Mouse (Mus musculus) retina, embryonic 14.5 days (tissue): ENCODE results near the gene Aff3.

Experiments used
- DNase-seq: peaks from one replicate; pipeline ENCODE4 v3.0.0-alpha.2; 2015; ENCODE audit warnings: low spot score

Aff3 gene

DNA sequence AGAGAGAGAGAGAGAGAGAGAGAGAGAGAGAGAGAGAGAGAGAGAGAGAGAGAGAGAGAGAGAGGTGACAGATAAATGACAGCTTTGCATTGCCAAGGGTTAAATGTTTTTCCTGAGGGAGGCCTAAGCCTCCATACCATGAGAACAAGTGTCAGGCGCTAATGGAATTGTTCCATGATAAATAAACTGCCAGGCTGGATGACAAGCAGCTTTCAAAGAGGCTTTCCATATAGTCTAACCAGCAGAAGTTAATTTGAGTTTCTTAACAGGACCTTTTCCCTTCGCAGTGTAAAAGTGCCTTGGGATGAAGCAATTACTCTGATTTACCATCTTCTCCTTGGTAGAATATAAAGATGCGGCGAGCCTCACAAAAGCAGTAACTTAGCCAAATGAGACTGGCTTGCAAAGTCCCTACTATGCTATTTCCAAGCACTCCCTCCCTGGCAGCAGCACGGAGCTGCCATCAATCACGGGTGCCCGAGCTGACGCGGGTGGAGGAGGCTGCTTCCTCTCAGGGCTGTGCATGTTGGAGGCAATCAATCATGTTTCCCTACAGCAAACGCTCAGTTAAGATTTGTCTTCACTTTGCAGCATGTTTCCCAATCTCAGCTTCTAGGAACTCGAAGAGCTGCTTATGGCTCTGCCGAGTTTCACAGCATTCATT is 119.3 kb downstream of the Aff3 start:
- DNase-seq: no peak

GRCm38 (mm10) chr1:38544501-38544900 is 120.3 kb downstream of the Aff3 start:
- no peak for DNase-seq

DNA sequence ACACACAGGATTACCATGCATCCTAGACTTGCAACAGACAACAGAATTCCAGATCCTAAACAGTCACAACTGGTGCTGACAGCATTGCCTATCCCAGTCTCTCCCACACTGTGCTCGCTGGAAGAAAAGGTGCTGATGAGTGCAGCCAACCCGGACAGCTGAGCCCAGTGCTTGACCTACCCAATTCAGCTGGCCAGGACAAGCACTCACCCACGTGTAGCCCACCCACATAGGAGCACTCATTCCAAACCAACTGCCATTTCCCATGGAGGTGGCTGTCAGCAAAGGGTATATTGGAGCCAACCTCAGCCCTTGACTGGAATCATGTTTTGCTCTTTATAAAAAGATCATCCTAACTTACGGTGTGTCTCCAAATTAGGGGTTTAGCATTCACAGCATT is 123.2 kb downstream of the Aff3 start:
- DNase-seq: no peak

DNA sequence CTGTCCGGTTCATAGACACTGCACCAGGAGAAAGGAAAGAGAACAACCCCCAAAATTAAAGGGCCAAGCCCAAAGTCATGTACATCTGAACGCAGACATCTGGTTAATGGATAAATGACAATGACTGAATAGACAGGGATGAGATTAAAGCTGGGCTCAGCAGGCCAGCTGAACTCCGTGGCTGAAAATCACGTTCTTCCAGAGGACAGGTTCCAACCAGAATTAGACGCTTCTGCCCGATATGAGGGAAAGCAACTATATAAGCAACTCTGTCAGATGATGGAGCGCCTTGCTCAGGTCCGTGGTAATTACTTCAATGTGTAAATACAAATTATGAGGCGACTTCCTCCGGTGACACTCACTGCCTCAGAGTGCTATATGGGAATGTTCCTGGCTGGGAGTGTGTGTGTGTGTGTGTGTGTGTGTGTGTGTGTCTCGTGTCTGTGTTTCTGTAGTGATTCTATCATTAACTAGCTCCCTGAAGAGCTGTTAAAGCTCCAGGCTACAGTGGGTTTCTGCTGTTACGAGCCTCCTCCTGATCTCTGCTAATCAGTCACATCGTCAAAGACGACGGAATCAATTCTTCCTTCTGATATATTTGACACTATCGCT is 127.7 kb downstream of the Aff3 start:
- no peak for DNase-seq

- no peak for DNase-seq
Observed at GRCm38 (mm10) chr1:38532581-38532980, 132.2 kb downstream of the Aff3 start.

DNA sequence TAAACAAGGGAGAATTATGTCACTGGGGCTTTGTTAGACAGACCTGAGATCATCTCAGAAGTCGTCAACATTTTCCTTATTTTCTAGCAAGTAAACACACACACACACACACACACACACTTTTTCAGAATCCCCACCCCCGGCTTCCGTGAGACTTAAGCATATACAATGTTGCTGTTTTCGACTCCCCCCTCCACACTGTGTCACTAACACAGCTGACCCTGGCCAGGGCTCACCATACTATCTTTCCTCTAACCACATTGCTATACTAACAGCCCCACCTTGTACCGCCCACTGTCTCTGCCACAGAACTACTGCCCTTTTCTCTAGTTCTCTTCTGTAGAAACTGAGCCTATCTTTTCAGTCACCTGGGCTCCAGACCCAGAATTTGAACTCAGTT is 136.1 kb downstream of the Aff3 start:
- no peak for DNase-seq

- DNase-seq: no peak
Observed at GRCm38 (mm10) chr1:38526568-38526967, 138.2 kb downstream of the Aff3 start.

DNA sequence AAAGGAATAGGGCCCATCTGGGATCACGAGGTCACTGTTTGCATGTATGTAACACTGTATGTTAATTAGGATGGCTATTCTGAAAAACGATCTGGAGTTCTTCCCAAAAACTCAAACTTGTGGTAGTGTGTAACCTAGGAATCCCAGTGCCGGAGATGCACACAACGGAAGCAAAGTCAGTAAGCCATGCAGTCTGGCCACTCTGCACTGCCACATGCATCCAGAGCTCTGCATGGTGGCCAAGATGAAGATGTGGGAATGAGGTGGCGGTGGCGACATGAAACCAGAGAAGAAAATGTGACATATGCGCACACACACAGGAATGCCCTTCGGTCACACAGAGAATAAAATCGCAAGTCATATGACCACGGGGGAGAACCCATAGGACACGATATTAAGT is 143.1 kb downstream of the Aff3 start:
- no peak for DNase-seq

GRCm38 (mm10) chr1:38516225-38516624 is 148.5 kb downstream of the Aff3 start:
- no peak for DNase-seq

GRCm38 (mm10) chr1:38514634-38515011 is 150.1 kb downstream of the Aff3 start:
- no peak for DNase-seq

- no peak for DNase-seq
Observed at GRCm38 (mm10) chr1:38513970-38514633, 150.7 kb downstream of the Aff3 start.

DNA sequence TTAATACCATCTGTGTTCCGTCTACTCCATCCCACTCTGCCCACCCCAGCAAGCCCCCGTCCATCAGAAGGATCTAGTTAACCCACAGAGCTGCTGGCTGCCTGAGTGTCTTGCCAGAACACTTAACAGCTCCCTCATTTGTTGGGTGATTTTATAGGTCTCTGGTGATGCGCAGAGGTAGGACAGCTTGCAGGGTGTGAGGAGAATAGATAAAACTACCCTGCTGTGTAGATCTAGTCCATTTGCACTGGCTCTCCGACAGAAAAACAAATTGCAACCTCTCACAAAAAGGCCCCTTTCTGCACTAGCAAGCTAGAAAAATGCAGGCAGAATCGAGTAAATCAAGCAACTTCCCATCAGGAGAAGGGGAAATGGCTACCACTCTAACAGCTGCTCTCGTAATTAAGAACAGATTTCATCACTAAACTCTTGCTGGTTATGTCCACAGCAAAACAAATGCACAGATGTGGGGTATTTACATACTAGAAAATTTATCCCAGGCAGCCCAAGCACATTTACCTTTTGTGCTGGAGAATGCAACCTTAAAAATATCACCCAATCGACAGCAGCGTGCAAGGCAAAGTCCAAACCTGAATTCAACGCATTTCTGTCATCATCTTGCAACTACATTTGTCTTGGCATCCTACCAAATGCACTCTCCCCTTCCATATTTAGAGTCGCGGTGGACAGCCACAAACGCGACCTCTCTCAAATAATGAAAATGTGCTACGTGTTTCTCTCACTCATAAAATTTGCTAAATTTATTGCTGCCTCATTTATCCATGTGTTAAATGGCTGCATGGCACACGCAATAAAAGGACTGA is 152.3 kb downstream of the Aff3 start:
- no peak for DNase-seq

DNA sequence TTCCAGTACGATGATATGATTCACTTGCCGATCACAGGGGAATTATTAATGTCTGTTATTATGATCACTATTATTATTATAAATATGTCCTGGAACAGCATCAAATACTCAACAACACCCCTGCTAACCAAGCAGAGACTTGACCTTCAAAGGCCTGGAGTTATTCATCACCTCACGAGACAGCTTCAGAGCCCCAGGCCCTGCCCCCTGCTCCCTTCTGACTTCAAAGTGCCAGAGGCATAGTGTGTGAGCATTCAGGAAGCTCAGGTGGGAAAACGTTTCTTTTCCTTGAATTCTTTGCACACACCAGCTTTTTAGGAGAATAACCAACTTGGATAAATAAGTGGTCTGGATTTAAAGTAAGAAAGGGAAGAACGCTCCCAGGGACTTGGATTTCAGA is 153.7 kb downstream of the Aff3 start:
- DNase-seq: no peak

GRCm38 (mm10) chr1:38509301-38509700 is 155.5 kb downstream of the Aff3 start:
- DNase-seq: no peak

DNA sequence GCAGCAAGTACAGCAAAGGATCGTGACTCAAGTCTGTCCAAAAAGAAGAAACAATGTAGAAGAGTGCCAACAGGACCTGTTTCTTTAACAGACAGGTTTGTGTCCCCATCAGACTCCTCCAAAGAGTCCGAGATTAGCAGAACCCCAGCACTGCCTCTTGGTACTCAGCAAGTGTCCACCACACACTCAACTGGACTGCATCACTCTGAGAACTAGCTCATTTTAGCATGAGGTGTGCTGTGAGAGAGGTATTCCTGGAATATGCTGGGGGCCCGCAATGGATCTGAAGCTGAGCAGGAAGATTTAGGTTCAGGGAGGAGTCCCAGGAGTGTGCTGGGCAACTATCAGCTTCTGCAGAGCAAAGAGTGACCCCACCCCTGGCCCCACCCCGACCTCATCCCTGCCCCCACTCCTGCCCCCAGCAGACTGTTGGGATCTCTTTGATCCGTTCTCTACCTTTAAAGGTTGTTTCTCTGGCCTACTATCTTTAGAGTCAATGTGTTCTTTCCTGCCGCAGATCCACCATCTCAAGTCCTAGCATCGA is 157.0 kb downstream of the Aff3 start:
- DNase-seq: no peak

DNA sequence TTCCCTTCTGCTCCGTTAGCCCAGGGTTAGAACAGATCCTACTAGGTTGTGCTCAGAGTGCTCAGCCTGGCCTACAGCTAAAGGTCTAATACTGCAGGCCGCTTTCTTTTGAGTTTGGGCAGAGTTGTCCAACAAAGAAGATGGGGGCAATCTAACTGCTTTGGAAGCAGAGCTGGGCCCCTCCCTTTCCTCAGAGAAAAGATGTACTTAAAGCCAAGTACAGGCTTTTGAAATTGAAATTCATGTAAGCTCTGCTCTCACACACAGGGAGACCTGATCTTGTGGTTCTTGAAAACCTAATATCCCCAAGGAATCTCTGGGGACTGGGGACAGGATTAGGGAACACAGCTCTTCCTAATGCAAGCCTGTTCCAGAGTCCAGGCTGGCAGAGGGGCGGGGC is 158.4 kb downstream of the Aff3 start:
- DNase-seq: no peak

- DNase-seq: peak; percentile 43
Observed at GRCm38 (mm10) chr1:38503431-38504089, 161.2 kb downstream of the Aff3 start.

GRCm38 (mm10) chr1:38502797-38503196 is 162.0 kb downstream of the Aff3 start:
- DNase-seq: no peak

DNA sequence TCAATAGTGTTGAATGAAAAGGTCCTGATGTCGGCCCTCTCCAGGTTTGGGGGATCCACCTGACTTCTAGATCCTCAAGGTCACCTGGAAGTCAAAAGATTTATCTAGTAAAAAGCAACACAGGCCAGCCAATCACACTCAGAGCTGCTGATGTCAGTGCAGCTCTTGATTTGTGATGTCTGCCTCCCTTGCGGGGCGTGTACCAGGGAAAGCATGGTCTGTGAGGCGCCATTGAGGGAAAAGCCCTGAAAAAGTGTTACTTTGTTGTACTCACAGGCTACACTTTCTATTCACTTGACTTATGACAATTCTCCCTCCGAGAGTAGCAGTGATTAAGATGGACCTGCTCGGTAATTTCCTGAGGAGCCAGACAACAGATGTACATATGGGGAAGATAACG is 163.5 kb downstream of the Aff3 start:
- DNase-seq: no peak

GRCm38 (mm10) chr1:38499500-38499899 is 165.3 kb downstream of the Aff3 start:
- no peak for DNase-seq

DNA sequence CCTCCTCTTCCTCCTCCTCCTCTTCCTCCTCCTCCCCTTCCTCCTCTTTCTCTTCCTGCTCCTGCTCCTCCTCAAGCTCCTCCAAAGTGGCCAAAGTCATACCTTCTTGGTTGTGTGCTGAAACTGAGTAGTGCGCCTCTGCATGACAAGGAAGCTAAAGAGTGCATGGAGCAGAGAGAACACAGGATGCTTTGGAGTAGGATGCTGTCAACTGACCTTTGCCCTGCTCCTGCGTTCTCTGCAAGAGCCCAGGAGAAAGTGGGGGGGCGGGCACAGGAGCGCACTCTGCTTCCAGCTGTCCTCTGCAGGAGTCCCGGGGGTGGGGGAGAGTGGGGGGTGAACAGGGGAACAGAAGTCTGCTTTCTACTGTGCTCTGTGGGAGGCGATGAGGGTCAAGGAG is 167.2 kb downstream of the Aff3 start:
- no peak for DNase-seq
